Mouse (Mus musculus) hindbrain, embryonic 16.5 days (tissue): ENCODE results near the gene Ccser1. TPM values are rescaled to one million over a fixed set of nuclear protein-coding genes. Genes with fewer than 3 reads are reported as not detected.

ENCODE experiments used
- ATAC-seq: fragments of 200-750 bp; cut with Nextera tagmentation; 2 replicates; pipeline ENCODE4 v1.8.0; 2017; ENCODE audit warnings: moderate TSS enrichment, moderate library complexity
- H3K27ac ChIP-seq: fragments of 300-500 bp; sonication (generic); 2 replicates; pipeline ENCODE4 v1.5.1; 2014; ENCODE audit warnings: low read depth, mild to moderate bottlenecking, control low read depth, low read length, moderate library complexity
- H3K27me3 ChIP-seq: fragments of 300-500 bp; sonication (generic); replicated peaks from 2 replicates; pipeline ENCODE4 v1.6.1; 2014; ENCODE audit warnings: low read length; ENCODE audit not compliant: control insufficient read depth, insufficient read depth
- H3K36me3 ChIP-seq: fragments of 300-500 bp; sonication (generic); 2 replicates; pipeline ENCODE4 v1.6.1; 2014; ENCODE audit warnings: mild to moderate bottlenecking, low read length, moderate library complexity, mixed read lengths; ENCODE audit not compliant: control insufficient read depth, insufficient read depth
- H3K4me1 ChIP-seq: fragments of 300-500 bp; sonication (generic); 2 replicates; pipeline ENCODE4 v1.6.1; 2014; ENCODE audit warnings: low read depth, low read length; ENCODE audit not compliant: control insufficient read depth, insufficient read depth
- H3K4me2 ChIP-seq: fragments of 300-500 bp; sonication (generic); 2 replicates; pipeline ENCODE4 v1.6.1; 2014; ENCODE audit warnings: mild to moderate bottlenecking, low read length, control low read depth, moderate library complexity
- H3K4me3 ChIP-seq: fragments of 300-500 bp; sonication (generic); 2 replicates; pipeline ENCODE4 v1.5.1; 2014; ENCODE audit warnings: mild to moderate bottlenecking, low read length, control low read depth, moderate library complexity
- H3K9ac ChIP-seq: fragments of 300-500 bp; sonication (generic); 2 replicates; pipeline ENCODE4 v1.6.1; 2014; ENCODE audit warnings: low read depth, mild to moderate bottlenecking, control low read depth, low read length, moderate library complexity
- H3K9me3 ChIP-seq: fragments of 300-500 bp; sonication (generic); 2 replicates; pipeline ENCODE4 v1.6.1; 2014; ENCODE audit warnings: mild to moderate bottlenecking, low read length, moderate library complexity; ENCODE audit not compliant: control insufficient read depth
- whole genome bisulfite sequencing: fragments of 180-500 bp; shearing (Covaris S2); extraction: QIAGEN DNeasy Blood & Tissue Kit; methylation state at CpG from one replicate; pipeline ENCODE4 v1.1.7; 2014; 5-methylcytosine and 5-hydroxymethylcytosine counted together
- polyA plus RNA-seq: library from polyadenylated mRNA; unstranded; fragments of >200 nt; fragmentation: Nextera tagmentation; extraction: Ambion mirVana; gene quantifications from 2 replicates; pipeline ENCODE4 v1.2.1, GENCODE M21; 2015

Gene Ccser1
- polyA plus RNA-seq, 1 experiment from 2014 or later: 13.3 TPM

GRCm38 (mm10) chr6:61430881-61431725 is 251.0 kb downstream of the Ccser1 start:
- Histone ChIP-seq H3K9me3 (no peaks in the 10 kb centered on the region), H3K4me3 (no peak overlapping the region), H3K36me3 (no peaks in the 10 kb centered on the region), H3K9ac (no peak overlapping the region), H3K4me2 (no peak overlapping the region), H3K27ac (peak overlapping the region; percentile 35; the same call in 1 of the 2 replicates), H3K4me1 (peaks cover 4% of the 10 kb centered on the region), H3K27me3 (no peaks in the 10 kb centered on the region)
- peak; percentile 40; the same call in 1 of the 2 replicates for ATAC-seq
- WGBS: 4% methylated on average over 5 of the region's 5 CpGs

DNA sequence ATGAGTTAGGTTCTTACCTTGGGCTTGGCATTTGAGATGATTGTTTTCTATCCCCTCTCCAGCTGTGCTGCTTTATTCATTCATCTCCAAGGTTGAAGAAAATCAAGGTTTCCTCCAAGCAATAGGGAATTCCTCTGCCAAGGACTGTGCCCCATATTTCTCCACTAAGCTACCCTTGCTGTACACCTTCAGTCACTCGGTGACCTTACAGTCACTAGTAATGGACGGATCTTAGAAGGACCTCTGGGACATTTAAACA is 251.5 kb downstream of the Ccser1 start:
- Histone ChIP-seq H3K9ac (no peak overlapping the region), H3K4me3 (no peak overlapping the region), H3K4me2 (no peak overlapping the region), H3K36me3 (no peaks in the 10 kb centered on the region), H3K27ac (no peak overlapping the region), H3K27me3 (no peaks in the 10 kb centered on the region), H3K4me1 (peaks cover 4% of the 10 kb centered on the region), H3K9me3 (no peaks in the 10 kb centered on the region)
- 61% methylated on average over 2 of the region's 2 CpGs for WGBS
- no peak for ATAC-seq

- Histone ChIP-seq H3K27me3 (no peaks in the 10 kb centered on the region), H3K27ac (no peak overlapping the region), H3K4me2 (no peak overlapping the region), H3K4me1 (peaks cover 4% of the 10 kb centered on the region), H3K36me3 (no peaks in the 10 kb centered on the region), H3K4me3 (no peak overlapping the region), H3K9me3 (no peaks in the 10 kb centered on the region), H3K9ac (no peak overlapping the region)
- ATAC-seq: no peak
- WGBS: 73% methylated on average over 3 of the region's 3 CpGs
These were observed 252.0 kb downstream of the Ccser1 start for GRCm38 (mm10) chr6:61432167-61432566.

DNA sequence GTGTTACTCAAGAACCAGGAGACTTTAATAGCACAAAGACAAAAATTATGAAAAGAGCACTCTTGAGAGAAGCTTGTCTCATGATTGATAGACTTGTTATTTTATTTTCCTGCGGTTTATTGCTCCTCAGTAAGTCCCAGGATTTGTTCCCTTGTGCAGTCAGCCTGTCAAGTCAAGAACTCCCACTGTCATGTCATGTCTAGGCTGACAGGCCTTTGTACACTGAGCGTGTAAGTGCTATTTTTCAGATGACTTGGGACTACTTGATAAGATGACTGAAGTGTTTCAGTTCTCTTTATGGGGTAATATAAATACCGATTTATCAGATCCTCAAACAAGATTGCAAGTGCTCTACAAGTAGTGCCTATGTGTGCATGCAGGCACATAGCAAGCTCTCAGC is 252.6 kb downstream of the Ccser1 start:
- no peak overlapping the region for H3K4me3 ChIP-seq
- peaks cover 4% of the 10 kb centered on the region for H3K4me1 ChIP-seq
- H3K27ac ChIP-seq: no peak overlapping the region
- 42% methylated on average over 3 of the region's 3 CpGs for WGBS
- H3K36me3 ChIP-seq: no peaks in the 10 kb centered on the region
- no peaks in the 10 kb centered on the region for H3K9me3 ChIP-seq
- H3K9ac ChIP-seq: no peak overlapping the region
- no peaks in the 10 kb centered on the region for H3K27me3 ChIP-seq
- ATAC-seq: no peak
- H3K4me2 ChIP-seq: no peak overlapping the region

DNA sequence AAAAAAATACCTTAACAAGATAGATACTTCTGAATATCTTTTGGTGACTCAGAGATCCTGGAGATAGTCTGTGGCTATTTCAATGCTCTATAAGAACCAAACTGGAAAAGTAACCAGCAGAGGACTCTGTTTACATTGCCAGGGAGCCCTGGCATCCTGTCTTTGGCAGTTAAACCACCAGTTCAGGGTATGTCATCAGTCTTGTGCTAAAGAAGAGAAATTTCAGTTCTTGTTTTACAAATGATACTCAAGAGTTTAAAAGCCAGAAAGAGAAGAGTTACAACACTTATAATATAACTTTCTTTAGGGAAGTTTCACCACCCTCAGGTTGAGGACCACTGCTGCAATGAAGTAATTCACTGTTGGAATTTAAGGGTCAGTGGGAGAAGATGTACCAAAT is 258.0 kb downstream of the Ccser1 start:
- Histone ChIP-seq H3K27ac (no peak overlapping the region), H3K4me2 (no peak overlapping the region), H3K9me3 (no peaks in the 10 kb centered on the region), H3K36me3 (no peaks in the 10 kb centered on the region), H3K9ac (no peak overlapping the region), H3K27me3 (no peaks in the 10 kb centered on the region), H3K4me3 (no peak overlapping the region), H3K4me1 (no peaks in the 10 kb centered on the region)
- ATAC-seq: no peak

DNA sequence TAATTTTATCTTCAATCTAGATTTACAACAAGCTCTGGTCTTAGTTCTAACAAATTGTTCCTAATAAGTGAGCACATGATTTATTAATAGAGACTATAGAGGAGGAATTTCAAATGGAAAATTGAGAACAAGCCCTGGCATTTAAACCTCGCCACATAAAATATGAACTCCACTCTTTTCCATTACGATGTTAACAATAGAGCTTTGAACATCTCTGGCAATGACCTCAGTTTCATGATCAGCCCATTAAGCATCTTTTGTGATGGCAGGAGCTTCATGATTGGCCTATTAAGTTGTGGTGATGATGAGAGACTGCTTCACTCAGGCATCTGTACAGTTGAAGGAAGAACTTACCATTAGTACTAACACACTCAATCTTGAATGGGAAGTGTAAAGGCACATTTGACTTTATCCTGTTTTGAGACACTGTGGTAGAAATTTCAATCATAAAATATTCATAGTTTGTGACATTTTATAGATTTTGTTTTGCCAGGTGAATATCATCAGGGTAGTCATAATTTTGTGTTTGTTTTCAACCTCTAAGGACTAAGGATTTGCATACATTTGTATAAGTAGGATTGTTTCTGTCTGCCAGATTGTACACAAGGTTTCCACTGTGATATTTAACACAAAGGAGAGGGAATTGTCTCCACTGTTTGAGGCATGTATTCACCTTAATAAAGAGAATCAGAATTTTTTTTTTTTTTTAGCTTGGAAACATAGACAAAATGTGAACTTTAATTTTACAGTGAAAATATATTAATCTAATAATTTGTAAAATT is 291.4 kb downstream of the Ccser1 start:
- no peak overlapping the region for H3K4me3 ChIP-seq
- H3K9me3 ChIP-seq: no peaks in the 10 kb centered on the region
- H3K36me3 ChIP-seq: no peaks in the 10 kb centered on the region
- no peak overlapping the region for H3K4me2 ChIP-seq
- no peaks in the 10 kb centered on the region for H3K4me1 ChIP-seq
- no peak overlapping the region for H3K9ac ChIP-seq
- no peaks in the 10 kb centered on the region for H3K27me3 ChIP-seq
- 66% methylated on average over 2 of the region's 2 CpGs for WGBS
- no peak for ATAC-seq
- no peak overlapping the region for H3K27ac ChIP-seq

- H3K27me3 ChIP-seq: no peaks in the 10 kb centered on the region
- WGBS: 68% methylated on average over 3 of the region's 3 CpGs
These were observed 305.2 kb downstream of the Ccser1 start for GRCm38 (mm10) chr6:61485336-61485735.

GRCm38 (mm10) chr6:61491979-61492821 is 312.1 kb downstream of the Ccser1 start:
- 42% methylated on average over 4 of the region's 4 CpGs for WGBS

More at GRCm38 (mm10) chr6:61485336-61485735, 305.2 kb downstream of the Ccser1 start:
- H3K9ac ChIP-seq: no peak overlapping the region
- no peak for ATAC-seq
- no peaks in the 10 kb centered on the region for H3K9me3 ChIP-seq
- no peak overlapping the region for H3K4me3 ChIP-seq
- H3K4me1 ChIP-seq: no peaks in the 10 kb centered on the region
- H3K4me2 ChIP-seq: no peak overlapping the region
- H3K27ac ChIP-seq: no peak overlapping the region
- no peaks in the 10 kb centered on the region for H3K36me3 ChIP-seq

DNA sequence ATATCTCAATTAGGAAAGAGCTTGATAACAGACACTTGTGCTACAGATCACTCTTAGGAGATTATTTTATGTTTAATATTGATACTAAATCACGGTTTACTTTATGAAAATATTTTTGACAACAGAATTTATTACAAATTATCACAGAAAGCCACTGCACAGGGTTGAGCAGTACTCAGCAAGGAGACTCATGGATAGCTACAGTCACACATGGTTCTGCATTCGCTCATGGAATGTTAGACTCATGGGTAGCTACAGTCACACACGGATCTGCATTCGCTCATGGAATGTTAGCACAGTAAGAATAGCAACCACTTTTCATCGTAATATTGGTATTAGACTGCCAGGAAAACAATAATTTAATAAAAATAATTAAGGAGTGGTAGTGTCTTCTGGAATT is 313.3 kb downstream of the Ccser1 start:
- Histone ChIP-seq H3K9ac (no peak overlapping the region), H3K4me3 (no peak overlapping the region), H3K27me3 (no peaks in the 10 kb centered on the region), H3K4me2 (no peak overlapping the region), H3K36me3 (no peaks in the 10 kb centered on the region), H3K9me3 (no peaks in the 10 kb centered on the region), H3K4me1 (no peaks in the 10 kb centered on the region), H3K27ac (no peak overlapping the region)
- WGBS: 91% methylated on average over 5 of the region's 5 CpGs
- no peak for ATAC-seq

More at GRCm38 (mm10) chr6:61491979-61492821, 312.1 kb downstream of the Ccser1 start:
- no peaks in the 10 kb centered on the region for H3K4me1 ChIP-seq
- H3K36me3 ChIP-seq: no peaks in the 10 kb centered on the region
- no peaks in the 10 kb centered on the region for H3K9me3 ChIP-seq
- no peak overlapping the region for H3K4me2 ChIP-seq
- peak; percentile 60; the same call in 1 of the 2 replicates for ATAC-seq
- no peak overlapping the region for H3K27ac ChIP-seq
- H3K9ac ChIP-seq: no peak overlapping the region
- no peak overlapping the region for H3K4me3 ChIP-seq
- no peaks in the 10 kb centered on the region for H3K27me3 ChIP-seq
